Mouse (Mus musculus) embryonic fibroblast, embryonic 13.5 days (primary cell): ENCODE measurements around the gene Raet1e.

ENCODE experiments used
- CTCF ChIP-seq: IDR thresholded peaks from 2 replicates; pipeline ENCODE4 v1.5.1; 2011; ENCODE audit warnings: mild to moderate bottlenecking, control low read depth, low read length, moderate library complexity, borderline replicate concordance; ENCODE audit not compliant: insufficient read depth
- POLR2A ChIP-seq: IDR thresholded peaks from 2 replicates; pipeline ENCODE4 v1.6.1; 2011; ENCODE audit warnings: low read depth, mild to moderate bottlenecking, control low read depth, low read length, moderate library complexity

DNA sequence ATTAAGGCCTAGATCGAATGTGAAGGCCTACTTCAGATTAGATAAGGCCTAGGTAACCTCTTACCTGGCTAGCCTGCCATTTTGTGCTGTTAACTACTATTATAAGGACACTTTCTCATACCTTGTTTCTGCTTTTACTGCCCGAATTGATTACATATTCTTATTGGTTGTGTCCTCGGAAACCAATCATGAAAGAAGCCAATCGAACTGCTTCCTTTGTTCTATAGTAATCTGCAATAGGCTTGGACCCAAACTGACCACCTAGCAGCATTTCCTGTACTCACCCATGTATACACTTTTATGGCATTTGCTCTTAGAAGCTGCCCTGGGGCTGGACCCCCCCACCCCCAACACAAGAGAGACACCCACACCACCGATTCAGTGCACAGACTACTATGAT lies 15.4 kb upstream of the Raet1e start:
- no peak for TF ChIP-seq CTCF
- TF ChIP-seq POLR2A, result no peak
